Mouse (Mus musculus) ES-Bruce4 (cell line): ENCODE measurements around the gene Rapgef1. TPM values are rescaled to one million over a fixed set of nuclear protein-coding genes. Genes with fewer than 3 reads are reported as not detected.
A peak's percentile ranks its signal among the peaks of the same experiment; 100 is the strongest.

Experiments used
- H3K27ac ChIP-seq: 2 replicates; pipeline ENCODE4 v1.5.1; 2012; ENCODE audit warnings: low read length, inconsistent platforms; ENCODE audit not compliant: insufficient read depth
- H3K27me3 ChIP-seq: 2 replicates; pipeline ENCODE4 v1.6.1; 2012; ENCODE audit warnings: mild to moderate bottlenecking, low read length, inconsistent platforms; ENCODE audit not compliant: control insufficient read depth, poor library complexity, insufficient read depth, severe bottlenecking
- H3K36me3 ChIP-seq: 2 replicates; pipeline ENCODE4 v1.6.1; 2012; ENCODE audit warnings: inconsistent platforms, mild to moderate bottlenecking, low read length, moderate library complexity; ENCODE audit not compliant: control insufficient read depth, poor library complexity, insufficient read depth, severe bottlenecking
- H3K4me1 ChIP-seq: one replicate; pipeline ENCODE4 v1.8.1; 2011; ENCODE audit warnings: low read length; ENCODE audit not compliant: control insufficient read depth, insufficient read depth
- H3K4me3 ChIP-seq: 2 replicates; pipeline ENCODE4 v1.5.1; 2011; ENCODE audit warnings: low read depth, mild to moderate bottlenecking, low read length
- H3K9ac ChIP-seq: 2 replicates; pipeline ENCODE4 v1.6.1; 2012; ENCODE audit warnings: low read depth, mild to moderate bottlenecking, inconsistent platforms; ENCODE audit not compliant: poor library complexity, severe bottlenecking
- H3K9me3 ChIP-seq: replicated peaks from 2 replicates; pipeline ENCODE4 v1.6.1; 2012; ENCODE audit warnings: mild to moderate bottlenecking, low read length, inconsistent platforms; ENCODE audit not compliant: control insufficient read depth, poor library complexity, insufficient read depth, severe bottlenecking
- CTCF ChIP-seq: IDR thresholded peaks from one replicate; pipeline ENCODE4 v1.8.1; 2011; ENCODE audit warnings: low read depth, low read length
- EP300 ChIP-seq: IDR thresholded peaks from 2 replicates; pipeline ENCODE4 v1.6.1; 2011; ENCODE audit warnings: low read depth, low read length; ENCODE audit not compliant: insufficient read depth
- POLR2A ChIP-seq: IDR thresholded peaks from one replicate; pipeline ENCODE4 v1.8.1; 2011; ENCODE audit warnings: low read length; ENCODE audit not compliant: insufficient read depth
- polyA plus RNA-seq: library from polyadenylated mRNA; stranded (reverse); fragments of >200 nt; gene quantifications from 2 replicates; pipeline ENCODE4 v1.2.4, GENCODE M21; 2011; ENCODE audit warnings: low read depth; ENCODE audit not compliant: missing spikeins, insufficient read depth, insufficient read length

Rapgef1 gene
- polyA plus RNA-seq, 1 experiment, result 37.0 TPM

- Histone ChIP-seq H3K9me3 (no peaks in the 10 kb centered on the region), H3K27ac (no peak overlapping the region), H3K4me3 (no peak overlapping the region), H3K9ac (no peak overlapping the region), H3K27me3 (no peaks in the 10 kb centered on the region), H3K4me1 (peaks cover 20% of the 10 kb centered on the region), H3K36me3 (no peaks in the 10 kb centered on the region)
- TF ChIP-seq POLR2A, result no peak
Observed at GRCm38 (mm10) chr2:29663260-29663877, 43.8 kb downstream of the Rapgef1 start.

- H3K4me1 ChIP-seq, result peaks cover 23% of the 10 kb centered on the region
- no peaks in the 10 kb centered on the region for H3K9me3 ChIP-seq
- no peaks in the 10 kb centered on the region for H3K27me3 ChIP-seq
- H3K27ac ChIP-seq, result no peak overlapping the region
- H3K9ac ChIP-seq, result no peak overlapping the region
- TF ChIP-seq CTCF (peak; percentile 62), POLR2A (no peak)
- no peaks in the 10 kb centered on the region for H3K36me3 ChIP-seq
- no peak overlapping the region for H3K4me3 ChIP-seq
Observed at GRCm38 (mm10) chr2:29665421-29665820, 45.9 kb downstream of the Rapgef1 start.

GRCm38 (mm10) chr2:29666589-29666988 is 47.1 kb downstream of the Rapgef1 start:
- TF ChIP-seq CTCF (no peak), POLR2A (no peak), EP300 (no peak)
- Histone ChIP-seq H3K4me1 (peaks cover 23% of the 10 kb centered on the region), H3K27me3 (no peaks in the 10 kb centered on the region), H3K27ac (no peak overlapping the region), H3K9ac (no peak overlapping the region), H3K36me3 (no peaks in the 10 kb centered on the region), H3K9me3 (no peaks in the 10 kb centered on the region), H3K4me3 (no peak overlapping the region)

- Histone ChIP-seq H3K4me3 (no peak overlapping the region), H3K27me3 (no peaks in the 10 kb centered on the region), H3K27ac (no peak overlapping the region), H3K36me3 (no peaks in the 10 kb centered on the region), H3K9ac (no peak overlapping the region), H3K4me1 (peaks cover 23% of the 10 kb centered on the region), H3K9me3 (no peaks in the 10 kb centered on the region)
- no peak for TF ChIP-seq EP300
- TF ChIP-seq POLR2A, result no peak
- TF ChIP-seq CTCF, result no peak
Observed at GRCm38 (mm10) chr2:29667109-29667508, 47.6 kb downstream of the Rapgef1 start.

GRCm38 (mm10) chr2:29668011-29668691 is 48.6 kb downstream of the Rapgef1 start:
- Histone ChIP-seq H3K9me3 (no peaks in the 10 kb centered on the region), H3K27me3 (no peaks in the 10 kb centered on the region), H3K27ac (no peak overlapping the region), H3K36me3 (no peaks in the 10 kb centered on the region), H3K4me1 (peaks cover 23% of the 10 kb centered on the region), H3K4me3 (no peak overlapping the region), H3K9ac (no peak overlapping the region)
- 0 out of 2 replicates have a peak, but pooled peaks have one; percentile 30 for TF ChIP-seq EP300
- TF ChIP-seq POLR2A, result no peak

GRCm38 (mm10) chr2:29668963-29669362 is 49.4 kb downstream of the Rapgef1 start:
- TF ChIP-seq EP300, result no peak
- no peak for TF ChIP-seq CTCF
- no peak for TF ChIP-seq POLR2A
- H3K27me3 ChIP-seq, result no peaks in the 10 kb centered on the region
- no peak overlapping the region for H3K9ac ChIP-seq
- H3K36me3 ChIP-seq, result no peaks in the 10 kb centered on the region
- H3K9me3 ChIP-seq, result no peaks in the 10 kb centered on the region
- H3K27ac ChIP-seq, result peak overlapping the region; percentile 21; the same call in 1 of the 2 replicates
- peaks cover 23% of the 10 kb centered on the region for H3K4me1 ChIP-seq
- H3K4me3 ChIP-seq, result no peak overlapping the region
